Mouse (Mus musculus) cerebellum, adult 2 months (tissue): ENCODE data around the gene E330034G19Rik.

Experiments
- CTCF ChIP-seq: fragments of 200-500 bp; IDR thresholded peaks from 2 replicates; pipeline ENCODE4 v1.5.1; 2011; ENCODE audit warnings: low read depth, mild to moderate bottlenecking, control low read depth, low read length, moderate library complexity, borderline replicate concordance; ENCODE audit not compliant: insufficient read depth
- POLR2A ChIP-seq: fragments of 200-500 bp; IDR thresholded peaks from 2 replicates; pipeline ENCODE4 v1.6.1; 2011; ENCODE audit warnings: low read length, control low read depth, borderline replicate concordance; ENCODE audit not compliant: insufficient read depth

DNA sequence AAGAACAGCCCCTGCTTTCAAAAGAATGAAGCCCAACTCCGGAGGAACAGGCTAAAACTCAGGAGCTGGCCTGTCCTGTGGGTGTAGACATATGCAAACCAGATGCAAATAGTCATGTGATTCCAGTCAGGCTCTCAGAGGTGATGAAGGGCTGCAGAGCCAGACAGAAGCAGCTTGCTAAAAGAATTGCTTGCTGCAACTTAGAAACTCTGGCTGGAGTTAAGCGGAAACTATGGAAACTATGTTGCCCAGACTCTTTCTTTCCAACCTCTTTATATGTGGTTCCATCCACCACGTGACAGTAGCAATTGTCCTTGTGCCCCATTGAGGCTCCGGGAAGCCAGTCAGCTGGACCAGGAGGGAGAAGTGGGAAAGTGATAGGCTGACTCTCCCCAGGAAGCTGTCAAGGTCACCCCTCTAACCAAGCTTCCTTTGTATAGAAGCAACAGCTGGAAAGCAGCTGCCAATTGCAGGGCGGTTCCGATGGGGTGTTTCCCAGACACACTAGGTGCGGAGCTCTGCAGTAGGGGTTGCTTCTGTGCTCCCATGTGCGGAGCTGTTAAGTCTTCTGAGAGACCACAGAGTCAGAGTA, 39.3 kb upstream of the E330034G19Rik start:
- TF ChIP-seq CTCF (no peak), POLR2A (no peak)
